In genomic region chr5:110546726-110547406, GRCm38 (mm10) we compare ENCODE assay signal across 18 mouse cellular contexts. TPM values are rescaled to one million over a fixed set of nuclear protein-coding genes. Genes with fewer than 3 reads are reported as not detected.
A peak's percentile ranks its signal among the peaks of the same experiment; 100 is the strongest.
DNase-seq lines count a peak whose midpoint lies in the region; ATAC-seq and TF ChIP-seq lines count a peak whose summit lies in the region.
"Had no signal": no experiment of that assay in that cellular context is flagged by ENCODE, and none has a peak within 500 bp of the region (broad histone marks: within the 10 kb centered on the region; RNA-seq: fewer than 3 reads in every experiment).

No protein-coding gene starts in this region.

- peak overlapping the region; percentile 86 for H3K4me2 ChIP-seq in neural tube, embryonic 15.5 days
- H3K4me2 ChIP-seq: embryonic facial prominence, embryonic 15.5 days; heart, embryonic 11.5 days; liver, embryonic 11.5 days; lung, embryonic 15.5 days had no signal

- no peak overlapping the region for H3K9ac ChIP-seq in neural tube, embryonic 15.5 days (replicated peaks)
- H3K9ac ChIP-seq: embryonic facial prominence, embryonic 15.5 days; lung, embryonic 15.5 days had no signal

- H3K27ac ChIP-seq in layer of hippocampus, adult 2 months: peak overlapping the region; percentile 82; the same call in 1 of the 2 replicates
- H3K27ac ChIP-seq in midbrain, embryonic 10.5 days (replicated peaks): no peak overlapping the region
- no peak overlapping the region for H3K27ac ChIP-seq in neural tube, embryonic 15.5 days (replicated peaks)
- H3K27ac ChIP-seq: embryonic facial prominence, embryonic 15.5 days; lung, embryonic 15.5 days had no signal

- TF ChIP-seq CTCF in layer of hippocampus, adult 2 months (conservative IDR thresholded peaks at IDR 0.05): no peak

- 86% methylated on average over 5 of the region's 5 CpGs for WGBS in midbrain, embryonic 10.5 days
- 60% methylated on average over 5 of the region's 5 CpGs for WGBS in neural tube, embryonic 15.5 days

- H3K9me3 ChIP-seq in midbrain, embryonic 10.5 days (replicated peaks): no peaks in the 10 kb centered on the region
- H3K9me3 ChIP-seq in neural tube, embryonic 15.5 days (replicated peaks): no peaks in the 10 kb centered on the region
- H3K9me3 ChIP-seq: embryonic facial prominence, embryonic 15.5 days; lung, embryonic 15.5 days had no signal

- H3K4me1 ChIP-seq in midbrain, embryonic 10.5 days: peaks cover 25% of the 10 kb centered on the region
- H3K4me1 ChIP-seq in neural tube, embryonic 15.5 days: peaks cover 49% of the 10 kb centered on the region

- no peaks in the 10 kb centered on the region for H3K36me3 ChIP-seq in midbrain, embryonic 10.5 days
- H3K36me3 ChIP-seq in neural tube, embryonic 15.5 days: no peaks in the 10 kb centered on the region
- H3K36me3 ChIP-seq: embryonic facial prominence, embryonic 15.5 days; G1E; lung, embryonic 15.5 days had no signal

- H3K27me3 ChIP-seq in midbrain, embryonic 10.5 days (ENCODE audit: low read depth, poor library complexity, severe bottlenecking): peaks cover 59% of the 10 kb centered on the region
- peaks cover 33% of the 10 kb centered on the region for H3K27me3 ChIP-seq in neural tube, embryonic 15.5 days (replicated peaks)

- peak overlapping the region; percentile 72 for H3K4me3 ChIP-seq in layer of hippocampus, adult 2 months
- peak overlapping the region; percentile 20; the same call in 1 of the 2 replicates for H3K4me3 ChIP-seq in midbrain, embryonic 10.5 days
- no peak overlapping the region for H3K4me3 ChIP-seq in neural tube, embryonic 15.5 days (replicated peaks)
- H3K4me3 ChIP-seq: embryonic facial prominence, embryonic 15.5 days; lung, embryonic 15.5 days had no signal

- no peak for DNase-seq in layer of hippocampus, adult 2 months (ENCODE audit: low spot score in 2 of 2)
- DNase-seq in layer of hippocampus, adult 9-10 months (ENCODE audit: low spot score): no peak
- DNase-seq in cerebellum, adult 9-10 months: peak; percentile 91
- DNase-seq in midbrain, embryonic 10.5 days (ENCODE audit: low spot score): no peak
- no peak for DNase-seq in frontal cortex, postnatal 14 days (ENCODE audit: low spot score in 2 of 2)
- no peak for DNase-seq in kidney, postnatal 36 days
- DNase-seq: gastrocnemius, postnatal 14 days; heart, postnatal 36 days; kidney, adult 8-10 months; retina, postnatal 1 day had no signal

- ATAC-seq in neural tube, embryonic 15.5 days (ENCODE audit: low FRiP score): no peak
- ATAC-seq: forebrain, embryonic 16.5 days had no signal

RNA-seq across cellular contexts. Expression of gene Galnt9, which starts 2.7 kb away (rescaled TPM):
- 100 to 1,000 TPM in 1 of 2 experiments, 10 to 100 TPM in 1; 98.3 to 111 TPM for total RNA-seq in layer of hippocampus, adult 2 months (2021)
- polyA plus RNA-seq in midbrain, embryonic 10.5 days (2016; fragmentation: Nextera tagmentation; extraction: Ambion mirVana): 3.4 and 7.3 TPM in 2 replicates
- polyA plus RNA-seq in neural tube, embryonic 15.5 days (2015; fragmentation: Nextera tagmentation; extraction: Ambion mirVana): 19.4 and 23.3 TPM in 2 replicates
- total RNA-seq: common myeloid progenitor, adult 5-6 weeks; gastrocnemius, postnatal 14 days; heart, postnatal 36 days had no signal
- polyA plus RNA-seq: G1E; heart, embryonic 11.5 days had no signal
